Mouse (Mus musculus): ENCODE measurements at regions not wholly inside any gene's neighbourhood (a gene's known extent, or its start where the extent isn't known, plus 50 kb on each side); places are given as distances from the start of the nearest gene placed in this dataset.
"Not testable (repeated sequence)": the region's sequence is repeated elsewhere in the genome, so short reads cannot be mapped to it uniquely, and the experiment has no call there.

DNA sequence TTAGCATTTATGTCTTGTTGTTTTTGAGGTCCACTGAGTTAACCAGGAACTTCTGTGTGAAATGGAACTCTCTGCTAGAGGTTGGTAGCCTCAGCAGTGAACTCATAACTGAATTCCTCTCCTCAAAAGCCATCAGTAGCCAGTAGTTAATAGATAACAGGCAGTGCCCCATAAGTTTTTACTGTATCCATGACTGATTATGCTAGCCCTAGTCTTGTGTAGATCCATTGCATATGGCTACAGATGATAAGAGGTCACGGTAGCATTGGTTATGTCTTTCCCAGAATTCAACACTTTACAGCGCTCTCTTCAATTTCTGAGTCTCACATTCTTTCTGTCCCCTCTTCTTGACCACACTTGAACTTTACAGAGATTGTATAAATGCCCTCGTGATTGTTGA, 499.7 kb upstream of the Dab2 start:
- Histone ChIP-seq H3K9me3 (replicated peaks) (no peaks in the 10 kb centered on the region), H3K27me3 (no peaks in the 10 kb centered on the region), H3K4me2 (no peak overlapping the region), H3K9ac (no peak overlapping the region), H3K4me1 (replicated peaks) (no peaks in the 10 kb centered on the region), H3K4me3 (replicated peaks) (no peak overlapping the region), H3K36me3 (replicated peaks) (no peaks in the 10 kb centered on the region), H3K27ac (replicated peaks) (no peak overlapping the region)
- WGBS (ENCODE audit: insufficient replicate concordance) = 49% methylated on average over 3 of the region's 3 CpGs
- peak; percentile 47 for ATAC-seq (ENCODE audit: insufficient read depth)

DNA sequence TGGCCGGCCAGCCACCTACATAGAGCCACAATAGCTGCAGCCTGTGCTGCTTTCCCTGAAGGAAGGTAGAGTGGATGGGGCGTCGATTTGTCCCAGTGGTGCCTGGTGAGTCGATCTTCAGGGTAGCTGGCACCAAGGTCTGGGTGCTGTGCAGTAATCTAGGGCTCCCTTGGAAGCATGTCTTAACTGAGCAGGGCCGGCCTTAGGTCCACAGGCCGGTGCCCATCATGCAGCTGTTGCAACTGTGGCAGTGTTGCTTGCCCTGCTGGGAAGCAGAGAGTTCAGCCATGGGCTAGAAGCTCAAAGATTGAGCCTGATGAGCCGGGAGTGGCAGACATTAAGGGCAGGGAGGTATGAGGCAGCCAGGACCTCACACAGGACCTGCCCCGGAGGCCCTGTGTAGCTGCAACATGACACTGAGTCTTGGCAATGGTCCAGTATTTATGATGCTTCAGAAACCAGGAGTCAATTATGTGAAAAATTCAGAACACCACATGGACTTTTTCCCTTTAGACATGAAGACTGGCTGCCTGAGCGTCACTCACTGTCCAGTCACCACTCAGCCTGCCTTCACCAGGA, 488.3 kb upstream of the Dab2 start:
- Histone ChIP-seq H3K9ac (no peak overlapping the region), H3K27me3 (no peaks in the 10 kb centered on the region), H3K4me1 (replicated peaks) (no peaks in the 10 kb centered on the region), H3K9me3 (replicated peaks) (no peaks in the 10 kb centered on the region), H3K4me3 (replicated peaks) (no peak overlapping the region), H3K36me3 (replicated peaks) (no peaks in the 10 kb centered on the region), H3K27ac (replicated peaks) (no peak overlapping the region), H3K4me2 (no peak overlapping the region)
- WGBS (ENCODE audit: insufficient replicate concordance) = 58% methylated on average over 9 of the region's 9 CpGs
- ATAC-seq (ENCODE audit: insufficient read depth) = no peak

- H3K4me1 ChIP-seq (replicated peaks) = no peaks in the 10 kb centered on the region
- no peak overlapping the region for H3K27ac ChIP-seq (replicated peaks)
- WGBS (ENCODE audit: insufficient replicate concordance) = 54% methylated on average over 1 of the region's 1 CpGs
- H3K9me3 ChIP-seq (replicated peaks) = no peaks in the 10 kb centered on the region
- H3K36me3 ChIP-seq (replicated peaks) = no peaks in the 10 kb centered on the region
- no peak overlapping the region for H3K9ac ChIP-seq
- no peak overlapping the region for H3K4me2 ChIP-seq
- no peak for ATAC-seq (ENCODE audit: insufficient read depth)
- H3K27me3 ChIP-seq = no peaks in the 10 kb centered on the region
- no peak overlapping the region for H3K4me3 ChIP-seq (replicated peaks)
Measured at GRCm38 (mm10) chr15:5811958-5812357, 487.6 kb upstream of the Dab2 start.

DNA sequence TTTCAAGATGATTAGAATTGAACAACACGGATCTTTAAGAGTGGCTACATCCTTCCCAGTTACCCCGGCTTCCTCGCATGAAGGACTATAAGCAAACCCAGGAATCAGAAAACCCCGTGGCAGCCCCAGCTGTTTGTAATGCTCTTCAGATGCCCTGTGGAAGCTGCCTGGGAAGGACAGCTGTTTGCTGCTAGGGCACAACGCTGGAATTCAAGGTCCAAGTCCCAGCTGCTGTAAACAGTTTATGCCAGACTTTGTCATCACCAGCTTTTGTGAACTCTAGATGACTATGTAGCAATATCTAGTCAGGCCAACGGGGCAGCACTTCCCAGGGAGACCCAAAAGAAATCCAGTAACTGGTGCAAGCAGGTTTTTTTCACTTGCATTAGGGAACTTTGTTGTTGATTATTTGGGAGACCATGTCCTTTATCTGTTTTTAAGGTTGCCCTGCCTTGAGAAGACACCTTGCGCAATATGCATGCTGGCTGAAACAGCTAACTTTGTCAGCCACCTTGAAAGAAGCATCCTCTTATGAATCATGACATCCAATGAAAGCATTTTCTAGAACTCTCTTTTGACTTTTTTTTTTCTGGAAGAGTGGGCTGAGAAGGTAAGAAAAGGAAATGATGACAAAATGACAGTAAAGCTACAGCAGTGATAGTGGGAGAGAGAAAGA, 481.5 kb upstream of the Dab2 start:
- ATAC-seq (ENCODE audit: insufficient read depth) = no peak
- Histone ChIP-seq H3K4me3 (replicated peaks) (no peak overlapping the region), H3K4me2 (no peak overlapping the region), H3K9ac (no peak overlapping the region), H3K27me3 (no peaks in the 10 kb centered on the region), H3K4me1 (replicated peaks) (no peaks in the 10 kb centered on the region), H3K36me3 (replicated peaks) (no peaks in the 10 kb centered on the region), H3K27ac (replicated peaks) (no peak overlapping the region), H3K9me3 (replicated peaks) (no peaks in the 10 kb centered on the region)
- 55% methylated on average over 7 of the region's 7 CpGs for WGBS (ENCODE audit: insufficient replicate concordance)

DNA sequence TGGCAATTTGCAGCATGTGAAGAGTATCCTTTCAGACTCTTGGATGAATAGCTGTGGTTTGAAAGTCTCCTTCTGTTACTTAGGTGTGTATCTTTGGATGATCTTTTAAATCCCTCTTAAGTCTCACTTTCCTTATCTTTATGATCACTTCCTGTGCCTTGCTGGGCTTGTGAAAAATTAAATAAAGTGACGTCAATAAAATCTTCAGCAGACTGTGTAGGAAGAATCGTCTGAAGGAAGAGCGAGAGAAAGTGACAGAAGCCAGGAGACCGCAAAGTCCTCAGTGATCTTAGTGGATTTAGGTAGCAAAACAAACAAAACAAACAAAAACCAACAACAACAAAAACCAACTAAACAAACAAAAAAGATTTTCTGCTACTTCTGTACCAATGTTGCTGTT, 459.6 kb upstream of the Dab2 start:
- no peak overlapping the region for H3K9ac ChIP-seq
- no peaks in the 10 kb centered on the region for H3K4me1 ChIP-seq (replicated peaks)
- H3K4me2 ChIP-seq = no peak overlapping the region
- no peak for ATAC-seq (ENCODE audit: insufficient read depth)
- H3K4me3 ChIP-seq (replicated peaks) = no peak overlapping the region
- no peaks in the 10 kb centered on the region for H3K36me3 ChIP-seq (replicated peaks)
- no peaks in the 10 kb centered on the region for H3K27me3 ChIP-seq
- H3K27ac ChIP-seq (replicated peaks) = no peak overlapping the region
- no peaks in the 10 kb centered on the region for H3K9me3 ChIP-seq (replicated peaks)
- 62% methylated on average over 4 of the region's 4 CpGs for WGBS (ENCODE audit: insufficient replicate concordance)

DNA sequence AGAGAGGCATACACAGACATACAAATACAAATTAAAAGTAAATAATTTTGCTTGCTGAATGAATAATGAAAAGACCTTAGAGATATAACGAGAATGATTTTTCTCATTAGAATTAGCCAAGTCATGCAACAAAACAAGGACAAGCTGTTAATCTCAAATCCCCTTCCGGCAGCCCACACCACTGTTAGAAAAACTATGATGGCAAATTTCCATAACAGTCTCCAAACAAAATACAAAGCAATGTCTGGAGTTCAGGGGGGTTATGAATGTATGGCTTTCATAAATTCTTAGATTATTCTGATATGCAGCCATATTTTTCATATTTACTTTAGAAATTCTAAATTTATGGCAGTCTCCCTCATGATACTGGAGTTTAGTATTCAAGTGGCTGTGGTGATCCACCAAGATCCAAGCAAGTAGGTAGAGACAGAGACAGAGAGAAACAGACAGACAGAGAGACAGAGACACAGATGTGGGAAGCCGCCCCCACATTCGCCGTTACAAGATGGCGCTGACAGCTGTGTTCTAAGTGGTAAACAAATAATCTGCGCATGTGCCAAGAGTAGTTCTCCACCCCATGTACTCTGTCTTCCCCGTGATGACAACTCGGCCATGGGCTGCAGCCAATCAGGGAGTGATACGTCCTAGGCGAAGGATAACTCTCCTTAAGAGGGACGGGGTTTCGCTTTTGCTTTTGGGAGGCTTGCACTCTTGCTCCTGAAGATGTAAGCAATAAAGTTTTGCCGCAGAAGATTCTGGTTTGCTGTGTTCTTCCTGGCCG, 458.0 kb upstream of the Dab2 start:
- H3K36me3 ChIP-seq (replicated peaks); H3K9ac ChIP-seq; H3K27me3 ChIP-seq; H3K4me3 ChIP-seq (replicated peaks); H3K27ac ChIP-seq (replicated peaks); H3K4me2 ChIP-seq; H3K9me3 ChIP-seq (replicated peaks); H3K4me1 ChIP-seq (replicated peaks); ATAC-seq (ENCODE audit: insufficient read depth): not testable (repeated sequence)
- 71% methylated on average over 15 of the region's 15 CpGs for WGBS (ENCODE audit: insufficient replicate concordance)

DNA sequence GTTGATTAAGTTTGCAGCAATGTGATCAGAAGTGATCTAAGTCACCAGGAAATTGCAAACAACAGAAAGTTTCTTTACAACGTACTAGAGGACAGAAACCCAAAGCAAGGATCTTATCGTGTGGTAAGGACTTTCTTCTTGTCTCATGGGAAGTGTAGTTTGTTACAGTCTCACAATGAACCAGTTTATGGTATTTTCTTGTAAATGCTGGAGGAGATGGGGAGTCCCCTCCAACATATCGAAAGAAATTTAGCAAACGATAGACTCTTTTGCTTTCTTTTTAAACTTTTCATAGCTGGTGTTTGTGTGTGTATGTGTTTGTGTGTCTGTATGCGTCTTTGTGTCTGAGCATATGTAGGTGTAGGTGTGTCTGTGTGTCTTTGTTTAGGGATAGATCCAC, 453.0 kb upstream of the Dab2 start:
- Histone ChIP-seq H3K36me3 (replicated peaks) (no peaks in the 10 kb centered on the region), H3K27ac (replicated peaks) (no peak overlapping the region), H3K4me1 (replicated peaks) (no peaks in the 10 kb centered on the region), H3K4me2 (no peak overlapping the region), H3K9me3 (replicated peaks) (no peaks in the 10 kb centered on the region), H3K27me3 (no peaks in the 10 kb centered on the region), H3K4me3 (replicated peaks) (no peak overlapping the region), H3K9ac (no peak overlapping the region)
- no peak for ATAC-seq (ENCODE audit: insufficient read depth)
- WGBS (ENCODE audit: insufficient replicate concordance) = 69% methylated on average over 5 of the region's 5 CpGs

DNA sequence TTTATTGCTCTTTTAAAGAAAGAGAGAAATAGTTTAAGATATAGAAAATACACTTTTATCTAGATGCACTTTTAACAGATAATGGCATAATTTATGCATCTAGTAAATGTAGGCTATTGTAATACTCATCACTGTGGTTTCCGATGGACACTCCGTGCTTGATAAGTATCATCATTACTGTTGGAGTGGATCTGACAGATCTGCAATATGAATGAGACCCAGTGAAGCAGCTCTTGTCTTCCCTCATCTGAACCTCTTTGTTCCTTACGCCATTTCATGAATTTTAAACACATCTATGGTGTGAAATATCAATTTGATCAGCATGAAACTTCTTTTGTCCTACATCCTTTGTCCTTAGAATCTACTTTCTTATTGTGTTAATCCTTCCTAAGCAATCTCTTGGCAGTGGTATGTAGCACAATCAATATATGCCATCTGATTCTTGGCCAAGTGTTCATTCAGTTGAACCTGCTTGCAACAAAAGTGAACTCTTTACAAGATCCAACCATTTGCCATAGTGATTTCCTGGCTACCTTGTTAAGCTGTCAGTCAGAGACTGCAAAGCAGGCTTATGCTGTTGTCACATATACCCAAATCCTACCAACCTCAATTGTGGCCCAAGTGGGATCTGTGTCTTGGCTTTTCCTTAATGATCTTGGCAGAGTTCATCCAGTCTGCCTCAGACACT, 452.0 kb upstream of the Dab2 start:
- Histone ChIP-seq H3K4me1 (replicated peaks) (no peaks in the 10 kb centered on the region), H3K4me2 (no peak overlapping the region), H3K27me3 (no peaks in the 10 kb centered on the region), H3K9me3 (replicated peaks) (no peaks in the 10 kb centered on the region), H3K4me3 (replicated peaks) (no peak overlapping the region), H3K9ac (no peak overlapping the region), H3K27ac (replicated peaks) (no peak overlapping the region), H3K36me3 (replicated peaks) (no peaks in the 10 kb centered on the region)
- WGBS (ENCODE audit: insufficient replicate concordance) = 71% methylated on average over 3 of the region's 3 CpGs
- no peak for ATAC-seq (ENCODE audit: insufficient read depth)

GRCm38 (mm10) chr15:5852523-5852922, 447.1 kb upstream of the Dab2 start:
- H3K36me3 ChIP-seq (replicated peaks) = no peaks in the 10 kb centered on the region
- no peaks in the 10 kb centered on the region for H3K4me1 ChIP-seq (replicated peaks)
- no peaks in the 10 kb centered on the region for H3K27me3 ChIP-seq
- no peak overlapping the region for H3K4me2 ChIP-seq
- ATAC-seq (ENCODE audit: insufficient read depth) = no peak
- 53% methylated on average over 3 of the region's 3 CpGs for WGBS (ENCODE audit: insufficient replicate concordance)
- H3K9ac ChIP-seq = no peak overlapping the region
- H3K4me3 ChIP-seq (replicated peaks) = no peak overlapping the region
- H3K9me3 ChIP-seq (replicated peaks) = no peaks in the 10 kb centered on the region
- no peak overlapping the region for H3K27ac ChIP-seq (replicated peaks)

GRCm38 (mm10) chr15:5869289-5869688, 430.3 kb upstream of the Dab2 start:
- 66% methylated on average over 12 of the region's 12 CpGs for WGBS (ENCODE audit: insufficient replicate concordance)
- no peak overlapping the region for H3K27ac ChIP-seq (replicated peaks)

GRCm38 (mm10) chr15:5869866-5870265, 429.7 kb upstream of the Dab2 start:
- no peak overlapping the region for H3K27ac ChIP-seq (replicated peaks)
- H3K4me1 ChIP-seq (replicated peaks) = no peaks in the 10 kb centered on the region; the same call in 1 of the 2 replicates
- H3K4me2 ChIP-seq = no peak overlapping the region
- no peak overlapping the region for H3K4me3 ChIP-seq (replicated peaks)
- H3K9me3 ChIP-seq (replicated peaks) = no peaks in the 10 kb centered on the region
- no peak for ATAC-seq (ENCODE audit: insufficient read depth)
- 40% methylated on average over 2 of the region's 2 CpGs for WGBS (ENCODE audit: insufficient replicate concordance)
- H3K9ac ChIP-seq = no peak overlapping the region
- no peaks in the 10 kb centered on the region for H3K27me3 ChIP-seq
- H3K36me3 ChIP-seq (replicated peaks) = no peaks in the 10 kb centered on the region

More at GRCm38 (mm10) chr15:5869289-5869688, 430.3 kb upstream of the Dab2 start:
- ATAC-seq (ENCODE audit: insufficient read depth) = no peak
- H3K9ac ChIP-seq = no peak overlapping the region
- no peaks in the 10 kb centered on the region for H3K27me3 ChIP-seq
- H3K36me3 ChIP-seq (replicated peaks) = no peaks in the 10 kb centered on the region
- H3K4me2 ChIP-seq = no peak overlapping the region
- no peaks in the 10 kb centered on the region for H3K9me3 ChIP-seq (replicated peaks)
- no peak overlapping the region for H3K4me3 ChIP-seq (replicated peaks)
- no peaks in the 10 kb centered on the region; the same call in 1 of the 2 replicates for H3K4me1 ChIP-seq (replicated peaks)

Data from liver, embryonic 15.5 days (tissue).